Mouse (Mus musculus): ENCODE results near the gene Dpp7. TPM values are rescaled to one million over a fixed set of nuclear protein-coding genes. Genes with fewer than 3 reads are reported as not detected.

Dpp7 gene
- total RNA-seq, 1 experiment from 2014 or later: 57.4 TPM

DNA sequence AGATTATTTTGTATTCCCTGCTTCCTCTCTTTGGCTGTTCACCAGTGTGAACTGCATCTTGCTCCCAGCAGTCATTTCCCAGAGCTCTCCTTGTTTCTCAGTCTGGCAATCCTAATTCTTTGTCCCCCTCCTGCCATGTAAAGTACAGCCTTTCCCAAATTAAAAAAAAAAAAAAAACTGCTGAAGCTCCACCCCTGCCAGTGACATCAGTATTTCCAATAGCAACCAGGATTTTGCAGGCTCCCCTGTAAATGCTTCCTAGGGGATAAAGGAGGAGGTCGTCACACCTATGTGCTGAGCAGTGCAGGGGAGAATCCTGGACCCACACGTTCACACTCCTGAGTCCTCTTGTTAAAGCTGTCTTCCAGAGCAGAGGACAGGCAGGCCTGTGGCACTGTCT lies 36.1 kb downstream of the Dpp7 start:
- ATAC-seq (replicated peaks; ENCODE audit: insufficient number of reproducible peaks, low FRiP score, low TSS enrichment, poor library complexity, severe bottlenecking): no peak

DNA sequence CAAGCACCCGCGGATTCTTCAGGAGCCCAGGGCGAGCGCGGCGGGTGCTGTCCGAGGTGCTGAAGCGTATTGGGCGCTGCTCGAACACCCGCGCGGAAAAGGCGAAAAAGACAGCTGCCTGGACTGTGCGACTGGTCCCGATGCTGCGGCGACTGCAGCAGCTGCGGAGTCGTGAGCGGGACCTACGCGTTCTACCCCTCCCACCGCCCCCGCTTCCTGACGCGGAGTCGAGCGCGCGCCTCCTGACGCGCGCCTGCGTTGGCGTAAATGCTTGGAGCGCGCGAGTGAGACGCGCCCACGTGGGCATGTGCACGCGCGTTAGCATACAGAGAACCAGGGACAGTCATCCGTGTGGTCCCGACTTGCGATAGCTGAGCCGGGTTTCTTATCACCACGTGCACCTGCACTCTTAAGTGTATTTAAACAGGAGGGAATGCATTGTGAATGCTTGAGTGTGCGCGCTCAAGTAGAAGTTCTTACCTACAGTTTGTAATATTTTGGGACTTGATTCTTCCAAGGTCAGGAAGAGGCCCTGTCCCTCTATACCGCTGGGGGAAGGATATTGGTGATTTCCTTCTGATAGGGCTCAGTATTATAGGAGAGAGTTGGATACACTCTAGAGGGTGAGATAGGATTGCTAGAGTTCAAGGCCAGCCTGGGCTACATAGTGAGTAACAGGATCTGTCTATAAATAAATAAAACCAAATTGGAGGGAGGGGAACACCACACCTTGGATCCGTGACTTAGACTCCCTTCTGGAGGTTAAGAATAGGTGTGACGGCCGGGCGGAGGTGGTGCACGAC lies 37.0 kb downstream of the Dpp7 start, which contains the start of gene Grin1:
TSS of gene Grin1 (minus strand) at position 217 of the 803 bp plus-strand sequence.
- peak; percentile 52; the same call in 1 of the 2 replicates for ATAC-seq (replicated peaks; ENCODE audit: insufficient number of reproducible peaks, low FRiP score, low TSS enrichment, poor library complexity, severe bottlenecking)

DNA sequence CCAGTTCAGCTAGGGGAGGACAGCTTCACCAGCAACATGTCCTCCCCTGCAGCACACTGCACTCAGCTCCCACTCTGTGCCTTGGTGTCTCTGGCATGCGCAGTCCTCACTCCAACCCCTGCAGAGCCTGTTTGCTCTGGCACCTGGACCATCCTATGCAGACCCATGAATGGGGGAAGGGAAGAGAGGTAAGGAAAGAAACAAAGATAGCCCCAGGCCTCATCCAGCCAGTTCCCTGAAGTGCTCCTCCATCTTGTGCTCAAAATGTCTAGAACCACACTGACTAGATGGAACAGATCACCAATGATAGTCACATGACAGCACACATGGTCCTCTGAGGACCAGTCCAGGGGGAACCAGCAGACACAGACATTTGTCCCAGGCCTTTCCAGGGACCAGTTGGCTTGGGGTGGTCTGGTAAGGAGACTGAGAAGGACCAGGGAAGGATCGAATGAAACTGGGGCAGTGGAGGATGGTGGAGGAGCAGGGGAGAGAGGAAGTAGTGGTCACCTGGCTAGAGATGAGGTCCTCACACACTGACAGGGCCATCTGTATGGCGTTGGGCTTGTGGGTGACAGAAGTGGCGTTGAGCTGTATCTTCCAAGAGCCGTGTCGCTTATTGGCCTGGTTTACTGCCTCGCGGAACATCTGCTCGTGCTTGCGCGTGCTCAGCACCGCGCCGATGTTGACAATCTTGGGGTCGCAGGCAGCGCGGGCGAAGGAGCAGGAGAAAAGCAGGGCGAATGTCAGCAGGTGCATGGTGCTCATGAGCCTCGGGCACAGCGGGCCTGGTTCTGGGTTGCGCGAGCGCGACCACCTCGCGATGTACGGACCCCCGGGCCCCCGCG lies 37.8 kb downstream of the Dpp7 start:
- ATAC-seq (replicated peaks; ENCODE audit: insufficient number of reproducible peaks, low FRiP score, low TSS enrichment, poor library complexity, severe bottlenecking): no peak

DNA sequence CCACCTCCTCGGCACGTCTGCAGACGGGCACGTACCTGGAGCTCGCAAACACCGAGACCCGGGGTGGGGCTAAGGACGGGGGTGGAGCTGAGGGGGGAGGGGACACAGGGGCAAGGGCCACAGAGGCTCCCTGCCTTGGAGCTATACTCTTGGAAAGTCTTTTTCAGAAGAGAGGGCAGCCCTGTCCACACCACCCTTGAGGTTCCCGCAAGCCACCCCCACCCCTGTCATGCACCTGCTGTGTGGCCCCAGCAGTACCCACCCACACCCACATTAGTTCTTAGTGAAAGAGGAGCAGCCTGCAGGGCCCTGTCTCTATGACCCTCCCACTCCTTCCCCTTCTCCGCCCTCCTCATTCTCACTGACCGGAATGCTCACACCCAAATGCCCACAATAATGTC lies 44.7 kb downstream of the Dpp7 start:
- ATAC-seq (replicated peaks; ENCODE audit: insufficient number of reproducible peaks, low FRiP score, low TSS enrichment, poor library complexity, severe bottlenecking): no peak

DNA sequence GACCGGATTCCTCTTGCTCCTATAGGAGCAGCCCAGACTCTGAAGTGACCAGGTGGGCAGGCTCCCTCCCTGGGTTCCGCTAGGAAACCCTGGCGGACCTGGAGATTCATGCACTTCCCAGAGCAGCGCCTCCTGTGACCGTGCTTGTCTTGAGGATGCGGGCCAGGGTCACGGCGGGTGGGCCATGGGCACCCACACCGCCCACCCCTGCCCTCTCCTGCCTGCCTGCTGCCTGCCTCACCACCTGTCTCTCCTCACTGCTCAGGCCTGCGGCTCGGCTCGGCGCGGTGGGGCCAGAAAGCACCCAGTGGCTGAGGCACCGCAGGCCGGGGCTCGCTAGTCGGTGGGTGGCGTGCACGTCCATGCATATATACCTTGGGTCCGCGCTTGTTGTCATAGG lies 45.2 kb downstream of the Dpp7 start:
- ATAC-seq (replicated peaks; ENCODE audit: insufficient number of reproducible peaks, low FRiP score, low TSS enrichment, poor library complexity, severe bottlenecking): no peak

DNA sequence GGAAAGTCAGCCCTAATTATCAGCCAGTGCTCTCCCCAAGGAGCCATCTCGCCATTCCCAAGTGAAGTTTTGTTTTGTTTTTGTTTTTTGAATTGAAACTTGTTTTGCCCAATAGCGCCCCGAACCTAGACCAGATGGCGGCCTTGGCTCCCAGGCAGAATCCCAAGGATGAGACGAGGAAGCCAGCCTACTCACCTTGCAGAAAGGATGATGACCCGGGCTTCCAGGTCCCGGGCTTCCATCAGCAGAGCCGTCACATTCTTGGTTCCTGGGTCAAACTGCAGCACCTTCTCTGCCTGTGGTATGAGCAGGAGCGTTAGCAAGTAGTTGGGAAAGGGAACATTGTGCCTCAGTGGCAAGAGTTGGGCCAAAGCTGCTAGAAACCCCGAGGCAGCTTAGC lies 46.0 kb downstream of the Dpp7 start:
- ATAC-seq (replicated peaks; ENCODE audit: insufficient number of reproducible peaks, low FRiP score, low TSS enrichment, poor library complexity, severe bottlenecking): no peak

DNA sequence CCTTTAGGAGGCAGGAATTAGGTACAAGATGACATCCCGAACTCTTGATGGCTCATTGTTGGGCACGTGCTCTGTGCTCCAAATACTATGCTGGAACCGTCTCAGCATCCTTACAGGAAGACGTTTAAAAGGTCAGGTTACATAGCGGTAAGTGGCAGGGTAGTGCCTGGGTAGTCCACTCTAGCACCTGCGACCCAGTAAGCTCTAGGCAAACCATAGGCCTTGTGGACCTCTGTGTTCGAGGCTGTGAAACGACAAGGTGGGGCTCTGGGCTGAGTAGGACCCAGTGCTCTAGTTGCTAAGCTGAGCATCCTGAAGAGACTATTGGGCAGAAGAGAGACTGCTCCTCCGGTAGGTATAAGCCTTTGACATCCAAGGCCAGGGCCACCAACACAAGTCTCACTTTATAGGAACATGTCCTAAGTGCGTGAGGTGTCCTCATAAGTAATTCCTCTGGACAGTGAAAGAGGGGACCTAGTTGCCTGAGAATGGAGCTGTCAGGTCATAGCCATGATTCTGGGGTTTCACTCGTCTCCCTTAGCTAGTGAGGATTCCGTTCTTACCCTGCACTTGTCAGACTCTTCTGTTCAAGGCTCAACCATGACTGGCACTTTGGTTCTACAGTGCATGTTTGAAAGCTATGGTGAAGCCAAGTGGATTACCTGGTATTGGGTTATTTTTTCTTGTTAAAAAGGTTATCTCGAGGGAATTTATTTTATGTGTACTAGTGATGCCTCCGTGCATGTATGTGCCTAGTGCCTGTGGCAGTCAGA lies 50.4 kb downstream of the Dpp7 start:
- no peak for ATAC-seq (replicated peaks; ENCODE audit: insufficient number of reproducible peaks, low FRiP score, low TSS enrichment, poor library complexity, severe bottlenecking)

DNA sequence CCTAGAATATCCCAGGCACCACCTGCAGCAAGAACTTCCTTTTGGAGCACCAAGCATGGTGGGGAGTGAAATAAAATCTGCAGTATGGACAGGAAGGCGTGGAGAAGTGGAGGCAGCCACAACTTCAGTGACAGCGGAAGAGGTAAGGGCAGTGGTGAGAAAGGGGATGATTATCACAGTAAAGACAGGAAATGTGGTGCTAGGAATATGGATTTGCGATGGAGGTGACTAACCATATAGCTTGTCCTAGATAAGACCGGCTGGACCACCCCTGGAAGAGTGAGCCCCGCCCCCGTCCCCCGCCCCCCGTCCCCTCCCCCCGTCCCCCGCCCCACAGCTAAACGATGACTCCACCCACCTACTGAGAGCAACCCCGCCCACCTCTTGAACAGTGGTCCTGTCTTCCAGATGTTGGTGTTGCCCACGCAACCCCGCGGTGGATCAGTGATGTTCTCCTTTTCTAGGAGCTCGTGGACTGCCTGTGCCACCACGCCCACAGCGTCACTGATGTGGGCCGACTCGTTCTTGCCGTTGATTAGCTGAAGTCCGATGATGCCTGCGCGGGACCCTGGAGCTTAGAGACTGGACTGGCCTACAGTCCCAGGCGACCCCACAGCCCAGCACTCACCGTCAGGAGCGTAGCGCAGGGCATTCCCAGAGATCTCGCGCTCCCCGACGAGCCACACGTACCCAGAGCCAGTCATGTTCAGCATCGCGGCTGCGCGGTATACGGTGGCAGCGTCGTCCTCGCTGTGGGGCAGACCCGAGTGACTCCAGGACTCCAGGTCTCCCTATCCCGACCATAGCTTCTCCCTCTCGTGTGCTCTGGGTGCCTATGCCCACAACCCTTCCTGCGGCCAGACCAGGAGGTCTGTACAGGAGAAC lies 51.3 kb downstream of the Dpp7 start:
- ATAC-seq (replicated peaks; ENCODE audit: insufficient number of reproducible peaks, low FRiP score, low TSS enrichment, poor library complexity, severe bottlenecking): peak; percentile 77

DNA sequence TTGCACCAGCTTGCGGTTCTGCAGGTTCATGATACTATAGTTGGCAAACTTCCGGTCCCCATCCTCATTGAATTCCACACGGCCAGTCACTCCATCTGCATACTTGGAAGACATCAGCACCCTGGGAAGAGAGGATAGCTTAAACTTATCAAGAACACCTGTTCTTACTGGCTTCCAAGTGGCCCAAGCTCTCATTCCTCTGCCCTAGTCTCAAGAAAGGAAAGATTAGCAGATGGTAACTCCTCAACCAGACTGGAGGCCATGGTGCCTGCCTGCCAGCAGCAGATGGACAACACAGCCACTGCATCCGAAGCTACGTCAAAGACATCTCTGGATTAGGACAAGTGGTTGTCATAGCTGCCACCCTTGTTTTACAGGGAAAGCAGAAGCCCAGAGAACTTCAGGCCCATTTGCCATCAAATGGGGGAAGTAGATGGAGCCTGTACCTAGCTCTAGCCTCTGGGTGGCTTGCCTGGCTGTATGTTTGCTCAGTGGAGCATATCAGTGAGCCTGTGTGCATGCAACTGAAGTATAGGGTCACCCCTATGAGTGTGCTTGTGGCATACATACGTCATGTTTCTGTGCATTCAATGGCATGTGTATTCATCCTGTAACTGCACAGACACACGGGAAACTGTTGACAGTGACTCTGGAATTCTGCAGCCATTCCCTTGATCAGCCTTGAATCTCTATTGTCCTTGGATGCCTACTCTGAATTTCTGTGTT lies 52.1 kb downstream of the Dpp7 start:
- no peak for ATAC-seq (replicated peaks; ENCODE audit: insufficient number of reproducible peaks, low FRiP score, low TSS enrichment, poor library complexity, severe bottlenecking)

DNA sequence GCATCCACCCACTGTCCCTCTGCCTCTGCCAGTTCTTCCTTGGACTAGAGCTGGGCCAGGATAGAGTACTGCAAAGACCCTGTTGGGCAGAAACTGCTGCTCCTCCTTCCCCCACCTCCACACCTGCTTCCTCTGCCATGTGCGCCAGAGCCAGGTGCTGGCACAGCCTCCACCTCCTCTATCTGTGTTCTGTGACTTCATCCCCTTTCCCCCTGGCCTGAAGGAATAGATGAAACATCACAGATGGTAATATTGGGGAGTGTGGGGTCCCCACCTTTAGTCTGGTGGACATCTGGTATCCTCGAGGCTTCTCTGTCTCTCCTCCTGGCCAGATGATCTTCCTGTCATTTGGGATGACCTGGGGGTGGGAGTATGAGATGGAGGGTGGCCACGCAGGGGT lies 52.7 kb downstream of the Dpp7 start:
- ATAC-seq (replicated peaks; ENCODE audit: insufficient number of reproducible peaks, low FRiP score, low TSS enrichment, poor library complexity, severe bottlenecking): no peak

Other genes starting within 250 kb of the Dpp7 start
- gene Nrarp, start 175.6 kb downstream of the Dpp7 start, total RNA-seq (2017): 22.3 to 51.8 TPM (median 24.4 TPM) in 3 replicates
- gene Tor4a, start 159.5 kb downstream of the Dpp7 start, total RNA-seq (2017): 28.8 to 64.7 TPM (median 31.0 TPM) in 3 replicates
- 82.8 to 113 TPM (median 105 TPM) in 3 replicates for gene Nelfb, start 144.9 kb downstream of the Dpp7 start, total RNA-seq (2017)
- not detected in 3 replicates for gene Stpg3, start 141.7 kb downstream of the Dpp7 start, total RNA-seq (2017)
- gene Fam166a, start 137.6 kb downstream of the Dpp7 start, total RNA-seq (2017): not detected in 3 replicates
- gene Tubb4b, start 131.7 kb downstream of the Dpp7 start, total RNA-seq (2017): 161 to 206 TPM (median 166 TPM) in 3 replicates
- not detected in 3 replicates for gene Slc34a3, start 122.0 kb downstream of the Dpp7 start, total RNA-seq (2017)
- not detected in 3 replicates for gene Rnf224, start 119.6 kb downstream of the Dpp7 start, total RNA-seq (2017)
- gene Rnf208, start 114.1 kb downstream of the Dpp7 start, total RNA-seq (2017): not detected in 3 replicates
- gene Cysrt1, start 113.9 kb downstream of the Dpp7 start, total RNA-seq (2017): not detected in 3 replicates
- 4.5 to 4.9 TPM in 2 of 3 replicates, not detected in the other for gene AL732309.1, start 109.5 kb downstream of the Dpp7 start, total RNA-seq (2017)
- gene Tmem203, start 100.9 kb downstream of the Dpp7 start, total RNA-seq (2017): 12.2 to 16.8 TPM (median 15.6 TPM) in 3 replicates
- gene Tprn, start 93.7 kb downstream of the Dpp7 start, total RNA-seq (2017): 7.1 to 9.2 TPM (median 8.4 TPM) in 3 replicates
- gene Ssna1, start 83.9 kb downstream of the Dpp7 start, total RNA-seq (2017): 31.8 to 50.4 TPM (median 32.4 TPM) in 3 replicates
- 42.6 to 64.9 TPM (median 43.8 TPM) in 3 replicates for gene Anapc2, start 83.9 kb downstream of the Dpp7 start, total RNA-seq (2017)
- not detected in 3 replicates for gene Tmem210, start 68.2 kb downstream of the Dpp7 start, total RNA-seq (2017)
- not detected in 3 replicates for gene Lrrc26, start 66.4 kb downstream of the Dpp7 start, total RNA-seq (2017)
- gene Grin1, start 37.2 kb downstream of the Dpp7 start, total RNA-seq (2017): 0.49 TPM in 1 of 3 replicates, not detected in the others
- 31.6 to 66.4 TPM (median 33.3 TPM) in 3 replicates for gene Man1b1, start 24.0 kb downstream of the Dpp7 start, total RNA-seq (2017)
- gene Uap1l1, start 9.3 kb upstream of the Dpp7 start, total RNA-seq (2017): 6.6 to 19.5 TPM (median 12.9 TPM) in 3 replicates
- 4.3 TPM in 1 of 3 replicates, not detected in the others for gene Sapcd2, start 16.0 kb upstream of the Dpp7 start, total RNA-seq (2017)
- not detected in 3 replicates for gene Entpd2, start 39.5 kb upstream of the Dpp7 start, total RNA-seq (2017)
- not detected in 3 replicates for gene Npdc1, start 43.0 kb upstream of the Dpp7 start, total RNA-seq (2017)
- 8.9 to 13.9 TPM (median 11.0 TPM) in 3 replicates for gene Fut7, start 66.9 kb upstream of the Dpp7 start, total RNA-seq (2017)
- 16.8 to 46.8 TPM (median 17.5 TPM) in 3 replicates for gene Abca2, start 72.3 kb upstream of the Dpp7 start, total RNA-seq (2017)
- not detected in 3 replicates for gene Clic3, start 100.5 kb upstream of the Dpp7 start, total RNA-seq (2017)
- gene Paxx, start 104.7 kb upstream of the Dpp7 start, total RNA-seq (2017): 21.4 to 39.6 TPM (median 32.9 TPM) in 3 replicates
- not detected in 3 replicates for gene Ptgds, start 113.7 kb upstream of the Dpp7 start, total RNA-seq (2017)
- not detected in 3 replicates for gene Lcn12, start 137.6 kb upstream of the Dpp7 start, total RNA-seq (2017)
- 33.3 to 58.1 TPM (median 38.6 TPM) in 3 replicates for gene Fbxw5, start 144.4 kb upstream of the Dpp7 start, total RNA-seq (2017)
- not detected in 3 replicates for gene C8g, start 145.4 kb upstream of the Dpp7 start, total RNA-seq (2017)
- gene Traf2, start 190.6 kb upstream of the Dpp7 start, total RNA-seq (2017): 16.6 to 29.4 TPM (median 18.0 TPM) in 3 replicates
- gene Edf1, start 201.5 kb upstream of the Dpp7 start, total RNA-seq (2017): 80.0 to 121 TPM (median 114 TPM) in 3 replicates
- 2.8 to 6.2 TPM in 2 of 3 replicates, not detected in the other for gene Mamdc4, start 218.5 kb upstream of the Dpp7 start, total RNA-seq (2017)
- gene Phpt1, start 218.9 kb upstream of the Dpp7 start, total RNA-seq (2017): 0.67 to 1.9 TPM (median 1.1 TPM) in 3 replicates
- gene Ajm1, start 225.4 kb upstream of the Dpp7 start, total RNA-seq (2017): 0.10 TPM in 1 of 3 replicates, not detected in the others